Mouse (Mus musculus): Measurements from ENCODE around the gene Ubxn4. TPM values are rescaled to one million over a fixed set of nuclear protein-coding genes. Genes with fewer than 3 reads are reported as not detected.
"Not testable (repeated sequence)": the region's sequence is repeated elsewhere in the genome, so short reads cannot be mapped to it uniquely, and the experiment has no call there.

Ubxn4 gene
- total RNA-seq (2021): 10 to 100 TPM; 68.9 to 86.1 TPM
- long read RNA-seq, experiment 1, full-length matches to known transcripts: 71 of 129 reads
- long read RNA-seq, experiment 1, partial matches to known transcripts: 42 of 129 reads
- long read RNA-seq, experiment 1, other reads (novel, unspliced or antisense): 16 of 129 reads
- long read RNA-seq, experiment 2, full-length matches to known transcripts: 35 of 42 reads
- long read RNA-seq, experiment 2, partial matches to known transcripts: 1 of 42 reads
- long read RNA-seq, experiment 2, other reads (novel, unspliced or antisense): 6 of 42 reads

DNA sequence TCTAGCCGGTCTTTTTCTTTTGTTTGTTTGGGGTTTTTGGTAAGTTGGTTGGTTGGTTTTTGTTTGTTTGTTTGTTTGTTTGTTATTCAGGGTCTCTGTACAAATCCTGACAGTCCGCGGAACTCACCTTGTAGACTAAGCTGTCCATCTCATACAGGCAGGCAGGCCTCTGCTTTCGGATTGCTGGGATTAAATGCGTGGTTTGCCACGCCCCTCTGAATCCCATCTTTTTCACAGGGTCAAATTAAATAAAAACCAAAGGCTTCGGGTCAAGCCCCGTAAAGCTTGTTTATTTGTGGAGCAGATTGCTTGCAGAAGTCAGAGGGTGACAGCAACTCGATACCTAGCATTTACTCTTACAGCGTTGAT lies at the start of gene Ubxn4:
Gene Ubxn4 (plus strand): TSS at position 338 of the 369 bp plus-strand sequence.
- no peak for DNase-seq

DNA sequence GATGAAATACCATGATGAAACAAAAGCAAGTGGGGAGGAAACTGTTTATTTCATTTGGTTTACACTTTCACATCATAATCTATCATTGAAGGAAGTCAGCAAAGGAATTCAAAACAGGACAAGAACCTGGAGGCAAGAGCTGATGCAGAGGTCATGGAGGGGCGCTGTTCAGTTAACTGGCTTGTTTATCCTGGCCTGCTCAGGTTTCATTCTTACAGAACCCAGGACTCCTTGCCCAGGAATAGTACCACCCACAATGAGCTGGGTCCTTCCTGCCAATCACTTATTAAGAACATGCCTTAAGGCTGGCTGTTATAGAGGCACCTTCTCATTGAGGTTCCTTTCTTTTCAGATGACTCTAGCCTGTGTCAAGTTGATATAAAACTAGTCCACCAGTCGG lies 49.8 kb upstream of the Ubxn4 start:
- DNase-seq: no peak

DNA sequence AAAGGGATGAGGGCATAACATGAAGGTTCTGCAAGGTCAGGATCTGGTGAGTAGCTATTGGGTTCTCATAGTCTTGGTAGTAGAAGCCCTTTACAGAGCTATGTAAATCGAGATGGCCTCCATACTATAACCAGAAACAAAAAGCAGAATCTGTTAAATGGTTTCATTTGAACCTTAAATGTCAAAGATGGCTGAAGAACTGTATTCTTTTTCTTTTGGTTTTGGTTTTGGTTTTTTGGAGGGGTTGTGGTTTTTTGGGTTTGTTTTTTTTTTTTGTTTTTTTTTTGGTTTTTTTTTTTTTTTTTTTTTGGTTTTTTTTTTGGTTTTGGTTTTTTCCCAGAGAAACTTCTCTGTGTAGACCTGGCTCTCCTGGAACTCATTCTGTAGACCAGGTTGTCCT lies 46.4 kb upstream of the Ubxn4 start:
- DNase-seq: no peak

DNA sequence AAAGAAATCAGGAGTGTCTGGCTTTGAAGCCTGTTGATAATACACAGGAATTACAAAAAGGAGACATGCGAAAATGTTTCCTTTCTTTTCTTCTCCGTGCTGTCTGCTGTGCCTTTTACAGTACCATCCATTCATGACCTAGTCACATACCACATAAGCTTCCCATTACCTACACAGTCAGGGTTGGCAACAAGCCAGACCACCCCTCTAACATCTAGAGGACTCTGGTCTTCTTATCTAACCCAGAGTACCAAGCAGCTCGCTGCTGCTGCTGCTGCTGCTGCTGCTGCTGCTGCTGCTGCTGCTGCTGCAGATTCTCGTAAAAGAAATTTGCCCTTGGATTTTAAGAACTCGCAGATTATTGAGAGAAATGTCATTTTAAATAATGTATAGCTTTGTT lies 30.5 kb upstream of the Ubxn4 start:
- no peak for DNase-seq

DNA sequence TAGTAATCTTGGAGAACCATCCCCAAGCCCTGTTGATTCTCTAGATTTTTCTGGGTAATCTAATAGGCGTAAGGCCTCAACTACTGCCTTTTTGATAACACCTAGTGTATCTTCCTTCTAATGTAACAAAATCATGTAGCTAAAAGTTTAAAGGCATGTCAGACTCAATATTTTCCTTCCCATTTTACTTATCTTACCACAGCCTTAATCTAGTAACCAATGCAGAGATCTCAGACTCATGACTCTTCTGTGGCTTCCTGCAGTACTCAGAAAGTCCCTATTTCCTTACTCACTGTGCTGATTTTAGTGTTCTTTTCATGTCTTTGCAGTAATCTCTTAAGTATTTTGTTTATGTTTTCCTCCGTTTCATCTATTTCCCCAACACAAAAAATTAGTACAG lies 21.9 kb upstream of the Ubxn4 start:
- no peak for DNase-seq

DNA sequence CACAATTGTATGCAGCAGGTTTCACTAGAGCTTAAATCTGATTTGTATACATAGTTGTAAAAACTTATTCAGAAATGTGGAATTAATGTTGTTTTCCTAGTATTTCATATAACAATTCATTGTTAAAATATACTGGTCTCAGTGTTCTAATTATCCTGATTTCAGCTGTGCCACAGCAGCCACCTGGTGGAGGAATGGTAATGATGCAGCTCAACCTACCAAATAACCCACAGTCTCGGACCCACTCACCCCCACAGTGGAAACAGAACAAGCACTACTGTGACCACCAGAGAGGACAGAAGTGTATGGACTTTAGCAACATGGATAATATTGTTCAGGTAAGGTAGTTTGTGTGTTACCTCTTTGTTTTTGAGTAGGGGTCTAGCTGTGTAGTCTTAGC lies 20.5 kb upstream of the Ubxn4 start:
- DNase-seq: no peak

DNA sequence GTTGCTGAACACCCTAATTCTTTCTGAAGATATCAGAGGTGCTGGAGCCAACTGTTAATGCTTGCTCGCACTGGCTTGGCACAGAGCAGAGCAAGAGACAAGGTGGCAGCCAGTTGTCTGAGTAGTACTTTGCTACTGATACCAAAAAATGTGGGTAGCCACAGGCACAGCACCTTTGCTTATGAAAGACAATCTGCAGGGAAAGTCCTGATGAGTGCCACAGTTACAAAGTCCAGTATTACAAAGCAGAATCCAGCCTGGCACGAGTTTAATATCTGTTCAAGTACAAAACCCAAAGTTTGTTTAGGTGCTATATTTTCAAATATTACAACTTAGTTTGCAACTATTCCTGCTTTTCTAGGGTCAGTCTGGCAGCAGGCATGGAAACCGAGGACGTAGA lies 8.6 kb upstream of the Ubxn4 start:
- DNase-seq: no peak

DNA sequence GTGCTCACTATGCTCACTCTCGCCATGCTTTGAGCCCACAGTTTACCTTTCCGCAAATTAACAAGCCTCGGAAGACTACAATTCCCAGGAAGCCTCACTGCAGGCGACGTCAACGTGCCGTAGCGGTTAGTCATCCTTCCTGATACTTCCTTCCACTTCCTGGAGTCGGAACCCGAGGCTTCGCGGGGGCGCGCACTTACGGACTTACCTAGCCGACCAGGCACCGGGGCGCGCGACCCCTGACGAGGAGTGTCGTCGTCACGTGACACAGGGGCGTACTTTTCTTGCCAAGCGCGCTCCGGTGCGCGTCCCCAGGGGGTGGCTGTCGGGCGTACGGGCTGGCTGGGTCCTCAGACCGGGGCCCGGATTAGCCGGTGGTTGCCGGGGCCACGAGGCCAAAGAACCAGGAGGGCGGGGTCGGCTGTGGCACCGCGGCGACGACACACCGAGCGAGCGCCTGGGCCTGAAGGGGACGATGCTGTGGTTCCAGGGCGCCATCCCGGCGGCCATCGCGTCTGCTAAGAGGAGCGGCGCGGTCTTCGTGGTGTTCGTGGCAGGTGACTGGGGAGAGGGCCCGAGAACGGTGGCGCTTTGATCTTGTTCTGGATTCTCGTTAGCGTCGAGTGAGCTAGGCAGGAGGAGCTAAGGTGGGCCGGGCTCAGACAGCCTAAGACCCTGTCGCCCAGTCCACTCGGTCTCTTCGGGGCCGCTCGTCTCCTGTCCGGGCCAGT lies 397 bp downstream of the Ubxn4 start:
- DNase-seq: peak; percentile 96 to 97

DNA sequence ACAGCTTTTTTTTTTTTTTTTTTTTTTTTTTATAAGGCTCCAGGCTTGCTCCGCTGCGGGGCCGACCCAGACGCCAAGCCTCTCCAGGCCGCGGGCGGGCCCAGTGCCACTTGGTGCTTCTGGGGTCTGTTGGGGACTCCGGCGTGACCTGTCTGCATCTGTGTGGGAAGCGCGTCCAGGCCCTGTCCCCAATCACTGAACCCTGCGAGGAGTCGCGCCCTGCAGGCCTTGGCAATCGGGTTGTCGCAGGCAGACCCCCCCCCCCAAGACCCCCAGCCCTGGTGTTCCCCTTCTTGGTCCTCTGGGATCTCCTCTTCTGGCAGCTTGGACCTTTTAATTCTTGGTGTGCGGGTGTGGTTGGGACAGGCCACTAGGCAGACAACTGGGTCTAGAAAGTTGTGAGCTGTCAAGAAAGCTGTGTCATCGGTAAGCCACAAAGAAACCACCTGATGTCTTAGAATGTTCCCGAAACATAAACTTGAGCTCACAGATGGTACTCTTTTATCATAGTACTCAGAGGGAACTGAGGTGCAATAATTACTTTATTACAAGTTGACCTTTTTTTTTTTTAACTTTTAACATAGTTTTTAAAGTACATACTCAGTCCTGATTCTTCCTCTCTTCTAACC lies 1.1 kb downstream of the Ubxn4 start:
- DNase-seq: peak in 1 of 2 experiments; percentile 54

DNA sequence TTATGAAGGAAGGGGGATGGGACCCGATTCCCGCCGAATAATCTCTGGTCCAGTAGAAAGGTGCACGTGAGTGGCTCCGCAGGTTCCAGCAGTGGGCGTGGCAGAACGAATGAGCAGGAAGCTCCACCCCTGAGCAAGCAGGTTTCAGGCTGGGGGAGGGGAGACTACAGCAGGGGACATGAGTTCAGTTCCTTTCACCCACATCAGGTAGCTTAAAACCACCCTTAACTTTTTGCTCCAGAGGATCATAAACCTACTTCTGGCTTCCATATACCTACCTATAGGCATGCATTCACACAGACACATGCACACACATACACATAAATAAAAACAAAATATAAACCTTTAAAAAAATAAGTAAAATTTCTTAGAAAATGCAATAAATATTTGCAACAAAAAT lies 23.3 kb downstream of the Ubxn4 start:
- DNase-seq: not testable (repeated sequence)

DNA sequence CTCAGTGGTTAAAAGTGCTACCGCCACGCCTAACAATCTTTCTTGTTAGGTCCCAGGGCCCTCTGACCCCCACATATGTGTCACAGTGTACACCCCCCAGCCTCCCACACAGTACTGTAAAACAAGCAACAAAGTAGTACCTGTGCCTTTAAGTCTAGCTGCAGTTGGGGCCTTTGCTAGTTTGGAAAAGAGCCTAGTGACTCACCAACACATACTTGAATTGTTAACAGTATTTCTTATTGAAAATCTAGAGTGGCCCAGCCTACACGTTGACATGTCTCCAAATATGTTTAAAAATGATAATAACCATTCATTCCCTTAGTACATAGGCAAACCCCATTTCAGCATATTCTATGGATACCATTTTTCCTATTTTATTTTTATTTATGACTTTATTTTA lies 27.0 kb downstream of the Ubxn4 start:
- no peak for DNase-seq

DNA sequence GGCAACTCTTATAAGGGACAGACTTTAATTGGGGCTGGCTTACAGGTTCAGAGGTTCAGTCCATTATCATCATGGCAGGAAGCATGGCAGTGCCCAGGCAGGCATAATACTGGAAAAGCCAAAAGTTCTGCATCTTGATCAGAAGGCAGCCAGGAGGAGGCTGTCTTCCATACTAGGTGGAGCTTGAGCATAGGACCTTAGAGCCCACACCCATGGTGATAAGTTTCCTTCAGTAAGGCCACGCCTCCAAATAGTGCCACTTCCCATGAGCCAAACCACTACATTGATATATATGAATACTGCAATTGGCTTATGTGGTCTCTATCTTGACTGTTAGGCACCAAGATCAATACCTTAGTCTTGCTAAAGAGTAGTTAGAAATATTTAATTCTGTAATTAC lies 32.1 kb downstream of the Ubxn4 start:
- DNase-seq: no peak

DNA sequence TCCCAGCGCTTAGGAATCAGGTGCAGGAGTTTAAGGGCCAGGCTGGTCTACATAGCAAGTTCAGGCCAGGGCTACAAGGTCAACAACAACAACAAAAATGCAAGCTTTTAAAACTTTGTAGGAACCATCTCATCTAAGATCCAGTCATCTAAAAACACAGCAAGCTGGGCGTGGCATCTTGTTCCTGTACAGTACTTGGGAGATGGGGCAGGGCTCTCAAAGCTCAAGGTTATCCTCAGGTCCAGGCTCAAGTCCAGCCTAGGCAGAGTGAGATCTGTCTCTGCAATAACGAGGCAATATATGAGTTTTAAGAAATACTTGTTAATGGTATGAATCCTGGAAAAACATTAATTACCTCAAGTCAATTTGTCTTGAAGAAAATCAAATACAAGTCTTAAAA lies 34.8 kb downstream of the Ubxn4 start:
- DNase-seq: no peak

DNA sequence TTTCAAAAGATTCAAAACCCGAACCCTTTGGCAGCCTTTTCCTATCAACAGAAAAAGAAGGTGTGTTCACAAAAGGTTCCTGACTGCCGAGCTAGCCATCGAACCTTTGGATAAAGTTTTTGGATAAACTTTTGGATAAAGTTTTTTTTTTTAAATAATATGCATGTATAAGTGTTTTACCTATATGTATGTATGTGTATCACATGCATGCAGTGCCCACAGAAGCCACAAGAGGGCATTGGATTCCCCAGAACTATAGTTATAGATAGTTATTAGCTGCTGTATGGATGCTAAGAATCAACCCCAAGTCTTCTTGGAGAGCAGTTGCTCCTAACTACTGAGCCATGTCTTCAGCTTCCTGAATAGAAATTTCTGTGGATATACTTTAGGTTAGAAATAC lies 38.0 kb downstream of the Ubxn4 start:
- no peak for DNase-seq

DNA sequence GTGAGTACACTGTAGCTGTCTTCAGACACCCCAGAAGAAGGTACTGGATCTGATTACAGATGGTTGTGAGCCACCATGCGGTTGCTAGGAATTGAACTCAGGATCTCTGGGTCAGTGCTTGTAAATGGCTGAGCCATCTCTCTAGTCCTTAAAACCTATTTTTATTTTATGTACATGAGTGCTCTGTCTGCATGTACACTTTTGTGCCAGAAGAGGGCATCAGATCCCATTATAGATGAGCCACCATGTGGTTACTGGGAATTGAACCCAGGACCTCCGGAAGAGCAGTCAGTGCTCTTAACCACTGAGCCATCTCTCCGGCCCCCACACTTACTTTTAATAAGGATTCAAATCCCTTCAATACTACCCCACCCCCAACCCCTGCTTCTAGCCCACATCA lies 39.2 kb downstream of the Ubxn4 start:
- DNase-seq: no peak

DNA sequence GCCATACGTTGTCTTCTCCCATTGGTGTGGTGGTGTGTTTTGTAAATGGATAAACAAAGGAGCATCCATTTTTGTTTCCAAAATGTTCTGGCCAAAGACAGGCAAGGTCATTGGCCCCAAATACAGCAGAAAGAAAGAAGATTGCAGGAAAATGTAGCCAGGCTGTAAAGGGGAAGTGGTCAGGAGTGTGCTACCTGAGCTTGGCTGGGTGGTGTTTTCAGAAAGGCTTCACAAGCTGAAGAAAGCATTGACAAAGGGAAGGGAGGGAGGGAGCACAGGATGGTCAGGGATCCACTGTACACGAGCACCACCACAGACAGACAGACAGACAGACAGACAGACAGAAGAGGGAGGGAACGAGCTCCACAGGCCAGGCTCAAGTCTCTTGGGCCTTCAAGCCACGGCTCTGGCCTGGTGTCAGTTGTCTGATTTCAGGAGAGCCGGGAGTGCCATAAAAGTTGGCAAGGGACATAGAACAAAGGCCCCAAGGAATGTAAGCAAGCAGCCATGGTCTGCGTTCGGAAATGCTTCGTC lies 40.5 kb downstream of the Ubxn4 start:
- no peak for DNase-seq

DNA sequence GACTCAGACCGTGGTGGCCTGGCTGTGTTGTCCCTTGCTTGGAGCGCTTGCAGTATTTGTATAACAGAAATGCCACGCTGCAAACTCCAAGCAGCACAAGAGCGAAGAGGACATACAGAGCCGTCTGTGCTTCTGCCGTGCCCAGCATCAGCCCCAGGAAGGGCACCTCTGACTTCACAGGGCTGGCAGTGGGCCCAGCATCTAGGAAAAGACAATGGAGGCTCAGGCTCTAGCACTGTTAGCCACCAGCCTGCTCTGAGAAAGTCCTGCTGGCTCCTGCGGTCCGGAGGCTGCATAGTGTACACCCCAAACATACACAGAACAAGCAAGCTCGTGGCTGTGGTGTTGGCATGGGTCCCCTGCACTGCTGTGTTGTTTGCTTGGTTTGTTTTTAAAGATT lies 41.4 kb downstream of the Ubxn4 start:
- DNase-seq: no peak

DNA sequence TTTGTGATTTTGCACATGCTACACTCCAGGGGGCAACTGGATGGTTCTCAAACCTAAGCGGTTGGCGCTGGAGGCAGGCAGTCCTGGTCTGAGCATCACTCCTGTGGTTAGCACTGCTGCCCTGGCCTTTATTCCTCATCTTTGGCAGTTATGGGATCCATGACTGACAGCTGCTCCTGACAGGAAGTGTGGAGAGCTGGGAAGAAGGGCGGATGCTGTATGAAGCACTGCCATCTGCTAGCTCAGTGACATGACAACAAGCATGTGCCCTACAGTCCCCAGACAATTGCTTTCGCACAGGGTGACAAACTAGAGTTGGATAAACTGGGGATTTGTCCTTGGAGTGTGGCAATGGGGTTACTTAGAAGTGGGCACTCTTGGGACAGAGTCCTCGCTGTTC lies 46.5 kb downstream of the Ubxn4 start:
- DNase-seq: no peak

DNA sequence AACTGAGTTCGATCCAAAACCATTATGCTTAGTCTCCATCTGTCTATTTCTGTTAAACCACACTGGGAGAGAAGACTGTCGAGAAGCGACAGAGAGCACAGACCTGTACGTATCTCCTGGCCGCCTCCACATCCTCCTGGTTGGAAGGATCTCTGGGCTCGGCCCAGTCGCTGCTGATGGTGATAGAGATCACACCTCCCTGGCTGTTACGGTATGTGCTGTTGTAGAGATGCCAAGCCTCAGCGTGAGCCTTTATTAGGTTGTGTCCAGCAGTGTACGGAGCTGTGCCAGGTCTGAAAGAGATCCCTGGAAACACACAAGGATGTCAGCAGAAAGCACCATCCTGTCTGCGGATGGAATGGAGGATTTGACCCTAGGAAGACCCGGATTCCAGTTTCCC lies 49.8 kb downstream of the Ubxn4 start:
- no peak for DNase-seq

DNA sequence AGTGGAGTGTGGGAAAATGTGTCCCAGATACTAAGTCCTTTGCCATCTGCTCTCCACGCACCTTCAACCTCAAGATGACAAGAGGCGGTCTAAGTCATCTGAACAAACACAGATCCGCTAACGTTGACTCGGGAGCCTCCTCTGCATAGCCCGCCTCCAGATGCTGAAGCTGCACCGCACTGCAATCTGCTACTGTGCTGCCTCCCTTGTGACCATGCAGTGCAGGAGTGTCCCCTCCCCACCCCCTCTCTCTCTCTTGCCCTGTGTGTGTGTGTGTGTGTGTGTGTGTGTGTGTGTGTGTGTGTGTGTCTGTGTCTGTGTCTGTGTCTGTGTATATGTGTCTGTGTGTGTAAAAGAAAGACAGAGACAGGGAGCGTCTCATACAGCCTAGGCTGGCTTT lies 51.5 kb downstream of the Ubxn4 start:
- no peak for DNase-seq

DNA sequence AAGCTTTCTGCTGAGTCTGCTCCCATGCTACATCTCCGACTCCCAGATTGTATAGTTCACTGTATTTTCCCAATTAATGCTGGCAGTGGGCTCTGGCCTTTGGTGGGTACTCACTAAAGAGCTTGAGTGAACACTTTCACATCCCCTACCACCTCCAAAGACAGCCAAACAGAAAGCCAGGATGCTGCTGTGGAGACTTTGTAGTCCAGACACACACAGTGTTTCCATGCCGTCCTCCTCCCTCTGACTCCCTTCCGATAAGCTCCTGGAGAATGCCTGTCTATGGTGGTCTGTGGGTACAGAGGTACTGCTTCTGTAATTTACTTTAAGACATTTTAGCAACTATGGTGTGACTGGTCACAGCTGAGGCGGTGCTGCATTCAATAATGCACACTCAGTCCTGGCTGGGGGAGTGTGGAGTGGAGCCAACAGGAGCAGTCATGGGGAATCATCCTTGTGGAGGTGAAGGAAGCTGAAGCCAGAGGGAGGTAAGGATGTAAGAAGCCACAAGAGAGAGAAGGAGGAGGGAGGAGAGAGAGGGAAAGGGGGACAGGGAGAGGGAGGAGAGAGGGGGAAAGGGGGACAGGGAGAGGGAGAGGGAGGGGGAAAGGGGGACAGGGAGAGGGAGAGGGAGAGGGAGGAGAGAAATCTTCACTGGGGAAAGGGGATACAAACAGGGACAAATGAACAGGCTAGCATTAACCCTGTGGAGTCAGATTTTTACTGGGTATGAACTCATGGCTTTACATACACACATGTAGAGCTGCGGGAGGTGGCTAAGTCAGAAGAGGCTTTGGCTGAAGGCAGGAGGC lies 52.2 kb downstream of the Ubxn4 start:
- no peak for DNase-seq

DNA sequence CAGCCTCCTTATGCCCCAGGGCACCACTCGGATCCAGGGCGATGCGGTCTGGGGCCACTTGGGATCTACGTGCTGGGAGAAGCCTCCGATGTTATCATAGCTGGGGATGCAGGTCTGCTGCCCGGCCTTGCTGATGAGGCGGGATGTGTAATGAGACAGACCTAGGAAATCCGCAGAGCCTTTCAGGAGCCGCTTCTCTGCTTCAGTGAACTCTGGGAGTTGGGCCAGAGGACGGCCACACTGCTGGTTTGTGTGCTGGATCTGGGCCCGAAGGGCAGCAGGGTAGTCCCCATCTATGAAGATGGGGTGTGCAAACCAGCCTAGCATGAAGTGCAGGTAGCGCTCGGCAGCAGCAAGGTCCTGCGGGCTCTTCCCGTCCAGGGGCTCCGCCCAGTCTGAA lies 60.1 kb downstream of the Ubxn4 start:
- DNase-seq: no peak

DNA sequence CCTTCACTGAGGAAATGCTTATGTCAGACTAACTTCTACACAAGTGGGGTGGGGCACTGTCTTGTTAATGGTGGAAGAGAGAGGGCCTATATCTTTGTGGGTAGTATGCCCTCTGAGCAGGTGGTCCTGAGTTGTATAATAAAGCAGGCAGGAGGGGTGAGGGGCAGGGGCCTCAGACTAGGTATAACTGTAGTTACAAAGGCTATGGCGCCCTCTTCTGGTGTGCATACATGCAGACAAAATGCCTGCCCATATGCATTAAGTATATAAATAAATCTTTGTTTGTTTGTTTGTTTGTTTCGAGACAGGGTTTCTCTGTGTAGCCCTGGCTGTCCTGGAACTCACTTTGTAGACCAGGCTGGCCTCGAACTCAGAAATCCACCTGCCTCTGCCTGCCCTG lies 65.3 kb downstream of the Ubxn4 start:
- DNase-seq: no peak
